Mouse (Mus musculus) CD4-positive, CD25-positive, alpha-beta regulatory T cell (primary cell): ENCODE results near the gene Scn3a. TPM values are rescaled to one million over a fixed set of nuclear protein-coding genes. Genes with fewer than 3 reads are reported as not detected.

ENCODE experiments used
- polyA plus RNA-seq: library from polyadenylated mRNA; unstranded; fragments of 100-300 nt; shearing (Covaris generic); gene quantifications from one replicate; pipeline ENCODE4 v1.2.1, GENCODE M21; 2017

The Scn3a gene
- polyA plus RNA-seq = 0.04 TPM

GRCm38 (mm10) chr2:65566793-65567787 is at the start of gene Scn3a:
TSS of gene Scn3a (minus strand) at chr2:65567627.

Other genes with a start within 250 kb of the Scn3a start
- 0.24 TPM for gene Slc38a11, start 203.6 kb downstream of the Scn3a start, polyA plus RNA-seq
- 0.10 TPM for gene Scn2a, start 53.1 kb upstream of the Scn3a start, polyA plus RNA-seq